Mouse (Mus musculus) kidney, adult 2 months (tissue): ENCODE measurements around the gene Tacc3. TPM values are rescaled to one million over a fixed set of nuclear protein-coding genes. Genes with fewer than 3 reads are reported as not detected.
A peak's percentile ranks its signal among the peaks of the same experiment; 100 is the strongest.

ENCODE experiments used
- DNase-seq: peaks from one replicate; pipeline ENCODE4 v3.0.0; 2021
- H3K27ac ChIP-seq: fragments of 200-500 bp; 2 replicates; pipeline ENCODE4 v1.5.1; 2012; ENCODE audit warnings: low read depth, low read length, control low read depth, inconsistent platforms; ENCODE audit not compliant: insufficient read depth
- H3K27me3 ChIP-seq: fragments of 200-500 bp; replicated peaks from 2 replicates; pipeline ENCODE4 v1.6.1; 2012; ENCODE audit warnings: mild to moderate bottlenecking, moderate library complexity, low read length, inconsistent platforms; ENCODE audit not compliant: control insufficient read depth, insufficient read depth
- H3K36me3 ChIP-seq: fragments of 200-500 bp; 2 replicates; pipeline ENCODE4 v1.6.1; 2012; ENCODE audit warnings: mild to moderate bottlenecking, moderate library complexity, low read length, inconsistent platforms; ENCODE audit not compliant: control insufficient read depth, insufficient read depth
- H3K4me1 ChIP-seq: fragments of 200-500 bp; 2 replicates; pipeline ENCODE4 v1.6.1; 2011; ENCODE audit warnings: low read length; ENCODE audit not compliant: control insufficient read depth, insufficient read depth
- H3K4me3 ChIP-seq: fragments of 200-500 bp; 2 replicates; pipeline ENCODE4 v1.5.1; 2011; ENCODE audit warnings: mild to moderate bottlenecking, low read depth, low read length, control low read depth; ENCODE audit not compliant: insufficient read depth
- CTCF ChIP-seq: fragments of 200-500 bp; conservative IDR thresholded peaks from 2 replicates; pipeline ENCODE4 v1.5.1; 2011; ENCODE audit warnings: low read depth, mild to moderate bottlenecking, control low read depth, low read length, moderate library complexity, mixed read lengths; ENCODE audit not compliant: insufficient read depth, insufficient read length
- POLR2A ChIP-seq: fragments of 200-500 bp; IDR thresholded peaks from one replicate; pipeline ENCODE4 v1.6.1; 2011; ENCODE audit warnings: low read depth, low read length, control low read depth
- WGBS: fragments of 180-500 bp; shearing (Covaris S2); methylation state at CpG from one replicate; pipeline ENCODE4 v1.1.7; 2018; 5-methylcytosine and 5-hydroxymethylcytosine counted together
- polyA plus RNA-seq: library from polyadenylated mRNA; depleted of rRNA; stranded (reverse); fragments of >200 nt; gene quantifications from 2 replicates; pipeline ENCODE4 v1.2.3, GENCODE M21; 2012

Gene Tacc3
- polyA plus RNA-seq, 1 experiment, result 2.3 TPM

DNA sequence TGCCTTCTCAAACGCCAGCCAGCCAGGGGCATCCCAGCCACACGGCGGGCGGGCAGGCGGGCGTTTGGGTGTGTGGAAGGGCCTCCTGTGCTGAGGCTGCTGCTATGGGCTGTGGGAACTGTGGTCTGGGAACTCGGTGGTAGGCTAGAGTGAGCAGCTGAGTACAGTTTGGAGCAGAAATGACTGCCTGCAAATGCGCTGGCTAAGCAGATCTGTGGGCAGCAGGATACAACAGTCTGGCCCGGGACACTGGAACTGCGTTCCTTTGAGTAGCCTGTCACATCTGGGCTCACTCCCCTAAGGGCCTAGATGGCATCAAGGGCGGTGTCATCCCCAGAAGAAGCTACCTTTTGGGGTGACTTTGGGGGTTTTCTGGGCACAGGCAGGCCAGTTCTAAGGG, 43.9 kb downstream of the Tacc3 start:
- peaks cover 10% of the 10 kb centered on the region; the same call in 1 of the 2 replicates for H3K4me1 ChIP-seq
- DNase-seq, result peak; percentile 43
- no peak for TF ChIP-seq CTCF
- no peak for TF ChIP-seq POLR2A
- H3K27me3 ChIP-seq, result no peaks in the 10 kb centered on the region
- WGBS, result 65% methylated on average over 11 of the region's 11 CpGs
- H3K36me3 ChIP-seq, result no peaks in the 10 kb centered on the region
- H3K27ac ChIP-seq, result no peak overlapping the region
- H3K4me3 ChIP-seq, result no peak overlapping the region

DNA sequence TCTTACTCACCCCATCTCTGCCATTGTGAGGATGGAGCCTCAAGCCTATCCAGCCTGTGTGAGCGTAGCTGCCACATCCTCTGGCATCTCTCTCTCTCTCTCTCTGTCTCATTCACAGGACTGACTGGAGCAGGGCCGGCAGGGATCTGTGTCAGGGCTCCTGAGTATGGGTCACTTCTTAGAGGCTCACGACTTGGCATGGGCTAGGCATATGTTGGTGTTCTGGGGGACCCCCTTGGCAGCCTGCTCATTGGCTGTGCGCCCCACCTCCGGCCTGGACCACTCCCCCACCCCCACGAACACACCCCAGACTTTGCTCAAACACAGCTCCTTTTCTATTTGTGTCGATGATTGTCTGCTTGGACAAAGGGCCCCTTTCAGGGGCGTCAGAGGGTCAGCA, 46.1 kb downstream of the Tacc3 start:
- Histone ChIP-seq H3K27me3 (no peaks in the 10 kb centered on the region), H3K4me3 (no peak overlapping the region), H3K36me3 (no peaks in the 10 kb centered on the region), H3K4me1 (peaks cover 17% of the 10 kb centered on the region; the same call in 1 of the 2 replicates), H3K27ac (no peak overlapping the region)
- whole genome bisulfite sequencing, result 86% methylated on average over 8 of the region's 8 CpGs
- DNase-seq, result no peak
- TF ChIP-seq CTCF, result no peak
- no peak for TF ChIP-seq POLR2A

DNA sequence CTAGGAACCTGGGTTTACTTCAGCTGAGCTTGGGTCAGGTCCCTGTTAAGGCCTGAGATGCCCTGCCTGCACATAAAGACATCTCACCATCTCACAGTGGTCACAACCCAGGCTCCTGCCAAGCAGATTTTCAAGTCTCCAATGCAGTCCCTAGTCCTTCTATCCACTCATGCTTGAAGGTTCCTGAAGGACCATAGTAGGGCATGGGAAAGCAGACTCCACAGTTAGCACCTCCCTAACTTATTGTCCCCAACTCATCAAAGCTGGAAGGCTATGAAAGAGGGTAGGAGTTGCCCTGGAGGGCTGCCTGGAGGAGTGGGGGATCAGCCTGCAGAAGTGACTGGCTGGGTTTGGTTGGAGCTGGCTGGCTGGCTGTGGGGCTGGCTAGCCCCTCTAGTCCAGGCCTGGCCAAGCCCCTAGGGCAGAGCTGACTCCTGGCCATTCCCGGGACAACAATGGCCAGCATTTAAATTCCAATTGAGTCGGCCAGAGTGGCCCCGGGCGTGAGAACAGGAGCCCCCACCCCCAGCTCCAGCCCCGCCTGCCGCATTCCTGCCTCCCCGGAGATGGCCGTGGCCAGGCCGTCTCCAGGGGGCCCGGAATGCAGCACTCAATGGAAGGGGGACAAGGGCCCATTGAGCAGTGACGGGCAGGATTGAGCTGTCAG, 47.1 kb downstream of the Tacc3 start:
- WGBS, result 44% methylated on average over 11 of the region's 11 CpGs
- H3K27me3 ChIP-seq, result no peaks in the 10 kb centered on the region
- H3K4me3 ChIP-seq, result no peak overlapping the region
- TF ChIP-seq POLR2A, result no peak
- no peak for TF ChIP-seq CTCF
- no peaks in the 10 kb centered on the region for H3K36me3 ChIP-seq
- no peak overlapping the region for H3K27ac ChIP-seq
- peaks cover 17% of the 10 kb centered on the region; the same call in 1 of the 2 replicates for H3K4me1 ChIP-seq
- no peak for DNase-seq

DNA sequence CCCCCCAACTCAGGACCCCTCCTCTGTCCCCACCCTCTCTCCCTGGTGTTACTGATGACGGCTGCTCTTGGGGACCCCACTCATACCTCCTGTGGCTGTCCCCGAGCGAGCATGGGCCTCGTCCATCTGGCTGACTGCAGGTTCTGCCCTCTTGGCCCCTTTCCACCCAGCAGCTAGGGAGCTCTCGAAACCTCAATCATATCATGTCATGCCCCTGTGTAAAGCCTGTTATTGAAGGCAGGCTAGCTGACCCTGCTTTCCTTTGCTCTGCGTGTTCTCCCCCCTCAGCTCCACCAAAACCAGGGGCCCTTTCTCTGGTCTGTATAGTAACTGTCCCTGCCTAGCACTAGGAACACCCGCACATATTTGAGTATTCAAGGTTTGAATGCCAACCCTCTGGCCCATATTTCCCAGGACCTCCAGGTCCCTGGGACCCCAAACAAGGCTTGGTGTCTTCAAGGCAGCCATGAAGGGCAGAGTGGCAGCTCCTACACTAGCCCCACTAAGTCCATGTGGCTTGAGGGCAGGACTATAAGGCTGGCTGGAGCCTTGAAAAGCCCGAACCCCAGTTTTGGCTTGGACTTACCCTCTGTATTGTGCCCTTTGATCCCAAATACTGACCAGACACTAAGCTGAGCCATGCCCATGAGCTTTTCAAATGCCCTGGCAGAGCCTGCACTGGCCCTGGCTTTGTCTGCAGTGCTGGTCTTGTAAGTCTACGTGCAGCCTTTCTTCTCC, 47.9 kb downstream of the Tacc3 start:
- peak; percentile 46 for DNase-seq
- 62% methylated on average over 9 of the region's 9 CpGs for WGBS
- peaks cover 17% of the 10 kb centered on the region; the same call in 1 of the 2 replicates for H3K4me1 ChIP-seq
- H3K27ac ChIP-seq, result no peak overlapping the region
- H3K4me3 ChIP-seq, result no peak overlapping the region
- H3K27me3 ChIP-seq, result no peaks in the 10 kb centered on the region
- no peak for TF ChIP-seq CTCF
- TF ChIP-seq POLR2A, result no peak
- no peaks in the 10 kb centered on the region for H3K36me3 ChIP-seq

DNA sequence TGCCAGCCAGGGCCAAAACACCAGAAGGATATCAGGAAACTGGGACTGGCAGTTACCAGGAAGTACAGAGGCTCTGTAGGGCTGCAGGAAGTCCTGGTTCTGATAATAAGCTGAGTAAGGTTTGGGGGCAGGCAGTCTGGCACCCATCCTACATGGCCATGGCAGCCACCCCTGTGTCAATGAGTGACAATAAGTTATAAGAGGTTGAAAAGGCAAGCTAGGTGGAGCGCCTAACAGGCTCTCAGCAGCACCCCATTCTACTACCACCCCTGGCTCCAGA, 48.4 kb downstream of the Tacc3 start:
- peaks cover 17% of the 10 kb centered on the region; the same call in 1 of the 2 replicates for H3K4me1 ChIP-seq
- no peak for DNase-seq
- WGBS, result 69% methylated on average over 1 of the region's 1 CpGs
- no peak overlapping the region for H3K27ac ChIP-seq
- no peak overlapping the region for H3K4me3 ChIP-seq
- H3K27me3 ChIP-seq, result no peaks in the 10 kb centered on the region
- no peak for TF ChIP-seq POLR2A
- no peak for TF ChIP-seq CTCF
- H3K36me3 ChIP-seq, result no peaks in the 10 kb centered on the region

DNA sequence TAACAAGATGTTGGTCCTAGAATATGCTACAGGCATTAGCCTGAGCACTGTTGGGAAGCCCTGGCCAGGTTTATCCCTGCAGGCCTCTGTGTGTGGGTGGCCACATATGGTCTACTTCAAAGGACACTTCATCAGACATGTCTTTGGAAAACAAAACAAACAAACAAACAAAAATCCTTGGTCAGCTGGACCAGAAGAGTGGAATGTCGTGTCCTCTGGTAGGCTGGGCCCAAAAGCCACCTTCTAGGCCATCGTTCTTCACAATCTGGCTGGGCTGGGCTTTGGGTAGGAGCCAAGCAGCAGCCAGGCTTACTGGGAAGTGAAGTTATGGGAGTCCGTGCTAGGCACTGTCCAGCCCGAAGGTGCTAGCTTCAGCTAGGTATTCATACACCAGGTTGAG, 49.2 kb downstream of the Tacc3 start:
- DNase-seq, result no peak
- Histone ChIP-seq H3K4me1 (peaks cover 17% of the 10 kb centered on the region; the same call in 1 of the 2 replicates), H3K4me3 (no peak overlapping the region), H3K36me3 (no peaks in the 10 kb centered on the region), H3K27ac (no peak overlapping the region), H3K27me3 (no peaks in the 10 kb centered on the region)
- 33% methylated on average over 4 of the region's 4 CpGs for WGBS
- no peak for TF ChIP-seq POLR2A

DNA sequence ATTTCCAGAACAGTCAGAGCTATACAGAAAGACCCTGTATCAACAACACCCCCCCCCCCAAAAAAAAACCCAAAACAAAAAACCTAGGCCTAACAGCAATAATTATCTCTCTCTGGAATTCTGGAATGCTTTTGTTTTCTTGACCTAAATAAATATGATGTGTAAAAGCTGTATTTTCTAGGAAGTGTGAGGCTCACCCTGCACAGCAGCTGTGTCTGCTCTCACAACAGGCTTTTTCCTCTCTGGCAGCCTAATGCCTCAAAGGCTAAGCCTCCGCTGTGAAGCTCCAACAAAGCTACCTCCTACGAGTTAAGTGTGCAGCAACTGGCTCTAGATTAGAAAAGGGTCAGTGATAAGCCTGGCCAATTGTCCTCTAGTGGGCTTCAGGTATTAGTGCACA, 51.1 kb downstream of the Tacc3 start:
- Histone ChIP-seq H3K4me3 (no peak overlapping the region), H3K27me3 (no peaks in the 10 kb centered on the region), H3K4me1 (peaks cover 13% of the 10 kb centered on the region; the same call in 1 of the 2 replicates), H3K36me3 (no peaks in the 10 kb centered on the region), H3K27ac (no peak overlapping the region)
- no peak for DNase-seq
- no peak for TF ChIP-seq POLR2A
- no peak for TF ChIP-seq CTCF
- 86% methylated on average over 2 of the region's 2 CpGs for WGBS
